ENCODE assay signal across 27 mouse cellular contexts in the genomic region with DNA sequence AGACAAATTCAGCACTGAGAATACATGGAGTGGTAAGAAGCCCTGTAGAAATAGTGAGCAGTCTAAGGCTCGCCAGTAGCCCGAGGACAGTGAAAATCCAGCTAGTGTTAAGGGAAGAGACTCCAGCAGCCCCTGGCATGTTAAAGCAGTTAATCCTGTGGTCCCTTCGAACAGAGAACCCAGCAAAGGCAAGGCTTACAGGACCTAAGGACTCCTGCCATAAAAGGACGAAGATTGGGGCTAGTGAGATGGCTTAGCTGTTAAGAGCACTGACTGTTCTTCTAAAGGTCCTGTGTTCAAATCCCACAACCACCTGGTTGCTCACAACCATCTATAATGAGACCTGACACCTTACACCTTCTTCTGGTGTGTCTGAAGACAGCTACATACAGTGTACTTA. TPM values are rescaled to one million over a fixed set of nuclear protein-coding genes. Genes with fewer than 3 reads are reported as not detected.
A peak's percentile ranks its signal among the peaks of the same experiment; 100 is the strongest.
DNase-seq lines count a peak whose midpoint lies in the region; ATAC-seq and TF ChIP-seq lines count a peak whose summit lies in the region.
"Had no signal": no experiment of that assay in that cellular context is flagged by ENCODE, and none has a peak within 500 bp of the region (broad histone marks: within the 10 kb centered on the region; RNA-seq: fewer than 3 reads in every experiment).

No protein-coding gene starts in this region.

- no peak overlapping the region for H3K4me3 ChIP-seq in liver, embryonic 11.5 days (ENCODE audit: low read depth, low read length)
- H3K4me3 ChIP-seq in CH12.LX (replicated peaks in 1 of 3; ENCODE audit: low read depth in 2 of 3, low read length in 2 of 3, poor library complexity in 1 of 3) (no peak overlapping the region), MEL (ENCODE audit: control insufficient read depth in 1 of 2, insufficient read depth in 1 of 2, low read depth in 2 of 2, low read length in 2 of 2) (no peak overlapping the region)
- H3K4me3 ChIP-seq: embryonic facial prominence, embryonic 13.5 days; embryonic facial prominence, embryonic 15.5 days; erythroblast, embryonic 14.5 days; forebrain, embryonic 10.5 days; forebrain, embryonic 12.5 days had no signal

- 66% methylated on average over 4 of the region's 4 CpGs for WGBS in liver, embryonic 11.5 days

- 0 out of 2 replicates have a peak, but pooled peaks cover 2% of the 10 kb centered on the region for H3K27me3 ChIP-seq in liver, embryonic 11.5 days (replicated peaks; ENCODE audit: control insufficient read depth, insufficient read depth, low read length)
- peaks cover 39% of the 10 kb centered on the region for H3K27me3 ChIP-seq in CH12.LX (replicated peaks)
- H3K27me3 ChIP-seq in MEL (ENCODE audit: control insufficient read depth in 1 of 2, insufficient read depth in 2 of 2, low read length in 2 of 2) = no peaks in the 10 kb centered on the region
- H3K27me3 ChIP-seq: embryonic facial prominence, embryonic 13.5 days; embryonic facial prominence, embryonic 15.5 days had no signal

- ATAC-seq in liver, embryonic 11.5 days (replicated peaks; ENCODE audit: low FRiP score) = no peak
- ATAC-seq: forebrain, embryonic 14.5 days; forebrain, embryonic 16.5 days had no signal

- H3K9me3 ChIP-seq in liver, embryonic 11.5 days (ENCODE audit: control insufficient read depth, low read length) = no peaks in the 10 kb centered on the region
- H3K9me3 ChIP-seq in CH12.LX (replicated peaks; ENCODE audit: low read length) = no peaks in the 10 kb centered on the region
- H3K9me3 ChIP-seq in MEL (replicated peaks; ENCODE audit: insufficient read depth, low read length) = no peaks in the 10 kb centered on the region
- H3K9me3 ChIP-seq: embryonic facial prominence, embryonic 13.5 days; embryonic facial prominence, embryonic 15.5 days; forebrain, embryonic 10.5 days; forebrain, embryonic 12.5 days; G1E had no signal

- DNase-seq in liver = peak; percentile 1
- DNase-seq in liver, embryonic 11.5 days (ENCODE audit: low spot score) = no peak
- DNase-seq in CH12.LX (ENCODE audit: extremely low read depth) = no peak
- DNase-seq in MEL (ENCODE audit: low read depth, low spot score) = peak; percentile 39
- DNase-seq in spleen, adult 18-20 months = no peak
- no peak for DNase-seq in gastrocnemius, postnatal 25 days
- DNase-seq: adrenal gland, adult 8-10 months; adrenal gland, postnatal 25 days; cerebellum, adult 11 months; cerebellum, adult 18-20 months; cerebellum, adult 8-10 months; cerebellum, adult 9-11 months; cerebellum, postnatal 14 days; cerebellum, postnatal 36 days; embryo, embryonic 11 days had no signal

- no peaks in the 10 kb centered on the region for H3K36me3 ChIP-seq in liver, embryonic 11.5 days (ENCODE audit: control insufficient read depth, insufficient read depth, low read length)
- H3K36me3 ChIP-seq in CH12.LX (replicated peaks in 1 of 2; ENCODE audit: control insufficient read depth in 1 of 2, insufficient read depth in 1 of 2, low read length in 1 of 2) (no peaks in the 10 kb centered on the region), MEL (ENCODE audit: control insufficient read depth in 1 of 2, insufficient read depth in 2 of 2, low read length in 2 of 2) (peaks cover 0 to 10% of the 10 kb centered on the region in 2 experiments; a peak in 2 of 4 replicates)
- H3K36me3 ChIP-seq: embryonic facial prominence, embryonic 13.5 days; embryonic facial prominence, embryonic 15.5 days; forebrain, embryonic 10.5 days; forebrain, embryonic 12.5 days; G1E had no signal

- in situ Hi-C loops in CH12.LX (cut with MboI; ENCODE audit: low pct_ligation_motif_present, low pct_unique_long_range_greater_than_20kb, low sequenced_read_pairs) = no loop called here

- no peak overlapping the region for H3K9ac ChIP-seq in liver, embryonic 11.5 days (ENCODE audit: low read depth, low read length)
- H3K9ac ChIP-seq in CH12.LX (ENCODE audit: insufficient read depth, low read depth) (no peak overlapping the region), MEL (ENCODE audit: control insufficient read depth, low read depth, low read length, poor library complexity, severe bottlenecking) (no peak overlapping the region)
- H3K9ac ChIP-seq: embryonic facial prominence, embryonic 13.5 days; embryonic facial prominence, embryonic 15.5 days; forebrain, embryonic 12.5 days had no signal

- no peak overlapping the region for H3K27ac ChIP-seq in liver, embryonic 11.5 days (ENCODE audit: low read depth, low read length)
- H3K27ac ChIP-seq in CH12.LX (ENCODE audit: insufficient read depth, low read depth) (no peak overlapping the region), MEL (ENCODE audit: control insufficient read depth, low read depth, low read length) (no peak overlapping the region)
- H3K27ac ChIP-seq: embryonic facial prominence, embryonic 13.5 days; embryonic facial prominence, embryonic 15.5 days; forebrain, embryonic 10.5 days; forebrain, embryonic 12.5 days had no signal

- TF ChIP-seq CTCF in CH12.LX (conservative IDR thresholded peaks at IDR 0.05 in 1 of 2, IDR thresholded peaks at IDR 0.05 in 1 of 2; ENCODE audit: low read depth in 2 of 2, low read length in 2 of 2) (no peak), MEL (IDR thresholded peaks at IDR 0.05 in 2 of 3, conservative IDR thresholded peaks at IDR 0.05 in 1 of 3; ENCODE audit: control insufficient read depth in 1 of 3, insufficient read depth in 1 of 3, low read depth in 2 of 3, low read length in 3 of 3, poor library complexity in 1 of 3, severe bottlenecking in 1 of 3) (no peak)

- TF ChIP-seq RAD21 in CH12.LX (IDR thresholded peaks at IDR 0.05; ENCODE audit: low read depth, low read length) (no peak), MEL (IDR thresholded peaks at IDR 0.05; ENCODE audit: low read depth, low read length) (no peak)

- H3K79me2 ChIP-seq in CH12.LX (replicated peaks; ENCODE audit: control insufficient read depth, extremely low read depth, insufficient read depth, poor library complexity, severe bottlenecking) = no peaks in the 10 kb centered on the region
- no peaks in the 10 kb centered on the region for H3K79me2 ChIP-seq in MEL (ENCODE audit: control insufficient read depth, insufficient read depth, low read length, poor library complexity)

- no peak overlapping the region for H3K4me2 ChIP-seq in liver, embryonic 11.5 days
- no peak overlapping the region for H3K4me2 ChIP-seq in CH12.LX (ENCODE audit: insufficient read depth, low read depth, poor library complexity, severe bottlenecking)
- H3K4me2 ChIP-seq: embryonic facial prominence, embryonic 13.5 days; embryonic facial prominence, embryonic 15.5 days; forebrain, embryonic 12.5 days had no signal

- dilution Hi-C loops in CH12.LX (cut with MboI; ENCODE audit: extremely low pct_ligation_motif_present, extremely low pct_unique_long_range_greater_than_20kb, low sequenced_read_pairs) = no loop called here

- peaks cover 3% of the 10 kb centered on the region for H3K4me1 ChIP-seq in liver, embryonic 11.5 days (replicated peaks; ENCODE audit: control insufficient read depth, insufficient read depth, low read length)
- peaks cover 0 to 3% of the 10 kb centered on the region in 2 experiments; a peak in 2 of 4 replicates for H3K4me1 ChIP-seq in CH12.LX (ENCODE audit: control insufficient read depth in 1 of 2, insufficient read depth in 2 of 2)
- H3K4me1 ChIP-seq in MEL (ENCODE audit: control insufficient read depth in 1 of 2, insufficient read depth in 2 of 2, low read length in 2 of 2) = peaks cover 8 to 35% of the 10 kb centered on the region in 2 experiments

- no peak for TF ChIP-seq POLR2A in CH12.LX (IDR thresholded peaks at IDR 0.05; ENCODE audit: low read depth, low read length)
- no peak for TF ChIP-seq POLR2A in MEL (IDR thresholded peaks at IDR 0.05; ENCODE audit: control insufficient read depth in 1 of 2, insufficient read depth in 1 of 2, low read depth in 1 of 2, low read length in 2 of 2, poor library complexity in 1 of 2)

- TF ChIP-seq EP300 in CH12.LX (IDR thresholded peaks at IDR 0.05; ENCODE audit: low read length) (no peak), MEL (IDR thresholded peaks at IDR 0.05; ENCODE audit: low read depth in 1 of 2, low read length in 2 of 2) (no peak)

RNA-seq across cellular contexts. Expression of gene Exosc6, which starts 10.2 kb away (rescaled TPM):
- 25.7 and 31.6 TPM in 2 replicates for polyA plus RNA-seq in liver, embryonic 11.5 days (2014; fragmentation: Nextera tagmentation; extraction: Ambion mirVana)
- 3.9 and 23.5 TPM in 2 replicates for total RNA-seq in CH12.LX (2012; rRNA removed)
- total RNA-seq in CH12.LX (2014; rRNA removed) = 20.3 and 24.3 TPM in 2 replicates
- 3.2 and 3.9 TPM in 2 replicates for polyA plus RNA-seq in CH12.LX (2012; ENCODE audit: insufficient read length, low read depth)
- total RNA-seq in MEL (2012; rRNA removed) = 19.2 and 26.4 TPM in 2 replicates
- polyA plus RNA-seq in MEL (2012; ENCODE audit: insufficient read depth in 1 of 2, insufficient read length in 2 of 2, low read depth in 1 of 2, low replicate concordance in 2 of 2, missing spikeins in 1 of 2) = 1 to 10 TPM in 1 of 2 experiments, not detected in 1; 8.0 TPM
- total RNA-seq in gastrocnemius, postnatal 25 days (2021) = not detected
- total RNA-seq: adrenal gland, adult 18-20 months; adrenal gland, adult 8-10 months; adrenal gland, postnatal 25 days; adrenal gland, postnatal 4 days had no signal
- polyA plus RNA-seq: brain, embryonic 14.5 days; forebrain, embryonic 14.5 days; forebrain, embryonic 16.5 days had no signal

RNA-seq across cellular contexts. Expression of gene Clec18a, which starts 25.9 kb away (rescaled TPM):
- not detected in 2 replicates for polyA plus RNA-seq in liver, embryonic 11.5 days (2014; fragmentation: Nextera tagmentation; extraction: Ambion mirVana)
- not detected in 2 replicates for total RNA-seq in CH12.LX (2012; rRNA removed)
- not detected in 2 replicates for total RNA-seq in CH12.LX (2014; rRNA removed)
- polyA plus RNA-seq in CH12.LX (2012; ENCODE audit: insufficient read length, low read depth) = not detected in 2 replicates
- not detected in 2 replicates for total RNA-seq in MEL (2012; rRNA removed)
- not detected for polyA plus RNA-seq in MEL (2012; ENCODE audit: insufficient read depth in 1 of 2, insufficient read length in 2 of 2, low read depth in 1 of 2, low replicate concordance in 2 of 2, missing spikeins in 1 of 2)
- total RNA-seq in gastrocnemius, postnatal 25 days (2021) = under 1 TPM; 0.64 to 0.88 TPM
- total RNA-seq: adrenal gland, adult 18-20 months; adrenal gland, adult 8-10 months; adrenal gland, postnatal 25 days had no signal
- polyA plus RNA-seq: C2C12; embryonic facial prominence, embryonic 15.5 days; erythroblast, embryonic 14.5 days; G1E had no signal

RNA-seq across cellular contexts. Expression of gene Pdpr, which starts 28.1 kb away (rescaled TPM):
- 5.1 and 5.3 TPM in 2 replicates for polyA plus RNA-seq in liver, embryonic 11.5 days (2014; fragmentation: Nextera tagmentation; extraction: Ambion mirVana)
- total RNA-seq in CH12.LX (2012; rRNA removed) (11.0 and 11.6 TPM in 2 replicates), CH12.LX (2014; rRNA removed) (8.0 and 8.3 TPM in 2 replicates), MEL (2012; rRNA removed) (13.0 and 13.5 TPM in 2 replicates)
- polyA plus RNA-seq in CH12.LX (2012; ENCODE audit: insufficient read length, low read depth) (7.6 and 8.3 TPM in 2 replicates), MEL (2012; ENCODE audit: insufficient read depth in 1 of 2, insufficient read length in 2 of 2, low read depth in 1 of 2, low replicate concordance in 2 of 2, missing spikeins in 1 of 2) (10 to 100 TPM in 1 of 2 experiments, not detected in 1; 13.4 TPM)
- 10 to 100 TPM; 89.9 to 97.1 TPM for total RNA-seq in gastrocnemius, postnatal 25 days (2021)

RNA-seq across cellular contexts. Expression of gene Aars, which starts 33.4 kb away (rescaled TPM):
- 86.5 and 96.2 TPM in 2 replicates for polyA plus RNA-seq in liver, embryonic 11.5 days (2014; fragmentation: Nextera tagmentation; extraction: Ambion mirVana)
- 125 and 130 TPM in 2 replicates for total RNA-seq in CH12.LX (2012; rRNA removed)
- total RNA-seq in CH12.LX (2014; rRNA removed) = 72.6 and 81.9 TPM in 2 replicates
- polyA plus RNA-seq in CH12.LX (2012; ENCODE audit: insufficient read length, low read depth) = 142 and 171 TPM in 2 replicates
- 106 and 132 TPM in 2 replicates for total RNA-seq in MEL (2012; rRNA removed)
- 100 to 1,000 TPM in 1 of 2 experiments, 10 to 100 TPM in 1; 25.1 to 162 TPM for polyA plus RNA-seq in MEL (2012; ENCODE audit: insufficient read depth in 1 of 2, insufficient read length in 2 of 2, low read depth in 1 of 2, low replicate concordance in 2 of 2, missing spikeins in 1 of 2)
- 10 to 100 TPM; 38.8 to 47.1 TPM for total RNA-seq in gastrocnemius, postnatal 25 days (2021)

RNA-seq across cellular contexts. Expression of gene Ddx19b, which starts 34.8 kb away (rescaled TPM):
- polyA plus RNA-seq in liver, embryonic 11.5 days (2014; fragmentation: Nextera tagmentation; extraction: Ambion mirVana) = 7.1 TPM in 2 replicates
- 12.6 and 13.0 TPM in 2 replicates for total RNA-seq in CH12.LX (2012; rRNA removed)
- 14.4 and 14.9 TPM in 2 replicates for total RNA-seq in CH12.LX (2014; rRNA removed)
- polyA plus RNA-seq in CH12.LX (2012; ENCODE audit: insufficient read length, low read depth) = 13.5 and 14.1 TPM in 2 replicates
- total RNA-seq in MEL (2012; rRNA removed) = 17.8 and 18.1 TPM in 2 replicates
- polyA plus RNA-seq in MEL (2012; ENCODE audit: insufficient read depth in 1 of 2, insufficient read length in 2 of 2, low read depth in 1 of 2, low replicate concordance in 2 of 2, missing spikeins in 1 of 2) = 100 to 1,000 TPM in 1 of 2 experiments, 10 to 100 TPM in 1; 18.6 to 112 TPM
- 10 to 100 TPM; 11.4 to 11.5 TPM for total RNA-seq in gastrocnemius, postnatal 25 days (2021)

Comparison
In these comparisons a context has a peak if more than half of its experiments do, and no peak if none do; other contexts are left out.
1. DNase-seq: peak in liver (single experiment) and MEL (single experiment); none in liver, embryonic 11.5 days (single experiment), CH12.LX (single experiment), spleen, adult 18-20 months (0 of 2) and gastrocnemius, postnatal 25 days (single experiment).
2. RNA of gene Exosc6, which starts 10.2 kb away (total RNA-seq): 19.2 to 26.4 TPM in MEL and 3.9 to 24.3 TPM in CH12.LX; not detected in gastrocnemius, postnatal 25 days; every median in the first group is over 4 times any median in the second.